Comparison of ENCODE assay signal across 11 mouse cellular contexts in genomic region chr2:166008558-166009392, GRCm38 (mm10). TPM values are rescaled to one million over a fixed set of nuclear protein-coding genes. Genes with fewer than 3 reads are reported as not detected.
A peak's percentile ranks its signal among the peaks of the same experiment; 100 is the strongest.
DNase-seq lines count a peak whose midpoint lies in the region; ATAC-seq and TF ChIP-seq lines count a peak whose summit lies in the region.
"Had no signal": no experiment of that assay in that cellular context is flagged by ENCODE, and none has a peak within 500 bp of the region (broad histone marks: within the 10 kb centered on the region; RNA-seq: fewer than 3 reads in every experiment).

No protein-coding gene starts in this region.

- no peak overlapping the region for H3K4me2 ChIP-seq in liver, embryonic 16.5 days (ENCODE audit: low read depth, low read length)
- no peak overlapping the region for H3K4me2 ChIP-seq in liver, postnatal 0 days (ENCODE audit: low read depth, low read length)
- H3K4me2 ChIP-seq in hindbrain, embryonic 11.5 days (replicated peaks; ENCODE audit: low read depth, low read length) = no peak overlapping the region

- intact Hi-C loops in heart, adult 2 months (cut with DNase I) = loop anchor here (5.0 kb wide), 1 partner anchor 39 kb away; no protein-coding TSS in a partner anchor
- intact Hi-C loops in heart, postnatal 10 days (cut with DNase I) = no loop called here

- TF ChIP-seq EP300 in heart, adult 2 months (IDR thresholded peaks at IDR 0.05; ENCODE audit: insufficient read depth, low read depth, low read length) = no peak
- TF ChIP-seq EP300 in liver, postnatal 0 days (IDR thresholded peaks at IDR 0.05; ENCODE audit: low read depth) = no peak

- no peaks in the 10 kb centered on the region for H3K27me3 ChIP-seq in heart, adult 2 months (ENCODE audit: control insufficient read depth, insufficient read depth, low read length)
- H3K27me3 ChIP-seq in liver, embryonic 16.5 days (ENCODE audit: control insufficient read depth, insufficient read depth, low read depth, low read length) = no peaks in the 10 kb centered on the region
- H3K27me3 ChIP-seq in liver, postnatal 0 days (ENCODE audit: insufficient read depth, low read length) = no peaks in the 10 kb centered on the region
- H3K27me3 ChIP-seq in hindbrain, embryonic 11.5 days (ENCODE audit: control insufficient read depth, insufficient read depth, low read length) = no peaks in the 10 kb centered on the region

- no peak overlapping the region for H3K9ac ChIP-seq in heart, adult 2 months (ENCODE audit: low read depth, low read length)
- no peak overlapping the region for H3K9ac ChIP-seq in liver, embryonic 16.5 days (ENCODE audit: low read depth, low read length)
- H3K9ac ChIP-seq in liver, postnatal 0 days (replicated peaks) = no peak overlapping the region
- H3K9ac ChIP-seq in hindbrain, embryonic 11.5 days (ENCODE audit: low read depth, low read length) = no peak overlapping the region

- H3K4me1 ChIP-seq in heart, adult 2 months (ENCODE audit: control insufficient read depth, insufficient read depth, low read length) = peaks cover 35% of the 10 kb centered on the region
- peaks cover 9% of the 10 kb centered on the region for H3K4me1 ChIP-seq in liver, embryonic 16.5 days (ENCODE audit: control insufficient read depth, low read depth, low read length)
- peaks cover 12% of the 10 kb centered on the region for H3K4me1 ChIP-seq in liver, postnatal 0 days (ENCODE audit: insufficient read depth)
- H3K4me1 ChIP-seq in hindbrain, embryonic 11.5 days (replicated peaks; ENCODE audit: control insufficient read depth, insufficient read depth, low read length) = peaks cover 3% of the 10 kb centered on the region; the same call in 1 of the 2 replicates
- peaks cover 14% of the 10 kb centered on the region for H3K4me1 ChIP-seq in olfactory bulb, adult 2 months (ENCODE audit: control insufficient read depth, insufficient read depth, low read length)

- H3K27ac ChIP-seq in heart, adult 2 months = peak overlapping the region; percentile 49
- no peak overlapping the region for H3K27ac ChIP-seq in liver, embryonic 16.5 days (ENCODE audit: low read length)
- no peak overlapping the region for H3K27ac ChIP-seq in liver, postnatal 0 days (ENCODE audit: low read depth)
- 0 out of 2 replicates have a peak overlapping the region, but pooled peaks have one; percentile 24 for H3K27ac ChIP-seq in hindbrain, embryonic 11.5 days (ENCODE audit: low read depth, low read length)
- H3K27ac ChIP-seq in olfactory bulb, adult 2 months (ENCODE audit: insufficient read depth, low read depth, low read length) = peak overlapping the region; percentile 56
- H3K27ac ChIP-seq: macrophage had no signal

- no peaks in the 10 kb centered on the region for H3K9me3 ChIP-seq in liver, embryonic 16.5 days (replicated peaks; ENCODE audit: control insufficient read depth, low read length)
- H3K9me3 ChIP-seq in liver, postnatal 0 days (ENCODE audit: low read length) = no peaks in the 10 kb centered on the region
- no peaks in the 10 kb centered on the region for H3K9me3 ChIP-seq in hindbrain, embryonic 11.5 days (ENCODE audit: control insufficient read depth, low read length)

- ATAC-seq in liver, embryonic 16.5 days (ENCODE audit: low read depth) = peak; percentile 16; the same call in 1 of the 2 replicates
- no peak for ATAC-seq in liver, postnatal 0 days
- no peak for ATAC-seq in hindbrain, embryonic 11.5 days (ENCODE audit: low FRiP score)
- ATAC-seq: activated CD4-positive, CD25-positive, alpha-beta regulatory T cell, adult 4 months had no signal

- 44% methylated on average over 8 of the region's 8 CpGs for WGBS in heart, adult 2 months
- WGBS in liver, embryonic 16.5 days (ENCODE audit: insufficient replicate concordance) = 55% methylated on average over 8 of the region's 8 CpGs
- WGBS in liver, postnatal 0 days (ENCODE audit: insufficient replicate concordance) = 61% methylated on average over 8 of the region's 8 CpGs
- 46% methylated on average over 8 of the region's 8 CpGs for WGBS in hindbrain, embryonic 11.5 days
- WGBS in olfactory bulb, adult 2 months = 39% methylated on average over 8 of the region's 8 CpGs

- peaks cover 8% of the 10 kb centered on the region for H3K79me2 ChIP-seq in heart, adult 2 months (replicated peaks; ENCODE audit: control insufficient read depth, insufficient read depth, low read length)

- TF ChIP-seq POLR2A in heart, adult 2 months (IDR thresholded peaks at IDR 0.05; ENCODE audit: insufficient read depth, low read depth, low read length) = no peak
- no peak for TF ChIP-seq POLR2A in olfactory bulb, adult 2 months (IDR thresholded peaks at IDR 0.05; ENCODE audit: insufficient read depth, low read depth, low read length)

- peaks cover 16% of the 10 kb centered on the region for H3K36me3 ChIP-seq in heart, adult 2 months (ENCODE audit: control insufficient read depth, insufficient read depth, low read length)
- H3K36me3 ChIP-seq in liver, embryonic 16.5 days (ENCODE audit: control insufficient read depth, insufficient read depth) = no peaks in the 10 kb centered on the region
- H3K36me3 ChIP-seq in liver, postnatal 0 days (replicated peaks; ENCODE audit: insufficient read depth, low read length) = no peaks in the 10 kb centered on the region
- H3K36me3 ChIP-seq in hindbrain, embryonic 11.5 days (ENCODE audit: control insufficient read depth, insufficient read depth, low read length) = no peaks in the 10 kb centered on the region

- TF ChIP-seq CTCF in heart, adult 2 months (IDR thresholded peaks at IDR 0.05) = no peak
- no peak for TF ChIP-seq CTCF in liver, postnatal 0 days (IDR thresholded peaks at IDR 0.05; ENCODE audit: low read depth)
- no peak for TF ChIP-seq CTCF in olfactory bulb, adult 2 months (IDR thresholded peaks at IDR 0.05; ENCODE audit: insufficient read depth, low read depth, low read length)

- DNase-seq in heart, adult 2 months = no peak
- DNase-seq in heart, postnatal 10 days = no peak
- no peak for DNase-seq in liver, postnatal 0 days
- DNase-seq in hindbrain, embryonic 11.5 days (ENCODE audit: low spot score) = no peak
- DNase-seq in spleen, postnatal 10 days (ENCODE audit: low spot score in 2 of 2) = no peak
- DNase-seq in cerebellum, postnatal 36 days = no peak
- DNase-seq: thymus, adult 18-20 months had no signal

- H3K4me3 ChIP-seq in heart, adult 2 months = no peak overlapping the region
- no peak overlapping the region for H3K4me3 ChIP-seq in liver, embryonic 16.5 days (ENCODE audit: low read depth, low read length)
- H3K4me3 ChIP-seq in liver, postnatal 0 days (ENCODE audit: low read depth, low read length) = no peak overlapping the region
- no peak overlapping the region for H3K4me3 ChIP-seq in hindbrain, embryonic 11.5 days (ENCODE audit: low read depth, low read length)
- no peak overlapping the region for H3K4me3 ChIP-seq in olfactory bulb, adult 2 months (ENCODE audit: insufficient read depth, low read depth, low read length)

RNA-seq across cellular contexts. Expression of gene Ncoa3, which starts 16.3 kb away (rescaled TPM):
- total RNA-seq in heart, adult 2 months (2021) = 10 to 100 TPM; 29.1 to 32.1 TPM
- polyA plus RNA-seq in heart, adult 2 months (2012; rRNA removed) = 20.1 and 25.7 TPM in 2 replicates
- 10 to 100 TPM; 27.6 to 28.4 TPM for total RNA-seq in heart, postnatal 10 days (2021)
- 3.7 and 4.2 TPM in 2 replicates for polyA plus RNA-seq in liver, embryonic 16.5 days (2015; fragmentation: Nextera tagmentation; extraction: Ambion mirVana)
- polyA plus RNA-seq in liver, postnatal 0 days (2015; fragmentation: Nextera tagmentation; extraction: Ambion mirVana) = 3.3 and 3.9 TPM in 2 replicates
- 16.7 and 17.1 TPM in 2 replicates for polyA plus RNA-seq in hindbrain, embryonic 11.5 days (2014; fragmentation: Nextera tagmentation; extraction: Ambion mirVana)
- not detected in 2 replicates for polyA plus RNA-seq in olfactory bulb, adult 2 months (2012; ENCODE audit: insufficient read depth, insufficient read length, low replicate concordance, missing spikeins)

Comparison
In these comparisons a context has a peak if more than half of its experiments do, and no peak if none do; other contexts are left out.
1. H3K27ac ChIP-seq: peak in heart, adult 2 months (single experiment), hindbrain, embryonic 11.5 days (single experiment) and olfactory bulb, adult 2 months (single experiment); none in liver, embryonic 16.5 days (single experiment) and liver, postnatal 0 days (single experiment).